Mouse (Mus musculus): ENCODE results near the gene Cntnap1. TPM values are rescaled to one million over a fixed set of nuclear protein-coding genes. Genes with fewer than 3 reads are reported as not detected.

Cntnap1 gene
- polyA plus RNA-seq, 1 experiment from 2014 or later = 1.1 TPM

DNA sequence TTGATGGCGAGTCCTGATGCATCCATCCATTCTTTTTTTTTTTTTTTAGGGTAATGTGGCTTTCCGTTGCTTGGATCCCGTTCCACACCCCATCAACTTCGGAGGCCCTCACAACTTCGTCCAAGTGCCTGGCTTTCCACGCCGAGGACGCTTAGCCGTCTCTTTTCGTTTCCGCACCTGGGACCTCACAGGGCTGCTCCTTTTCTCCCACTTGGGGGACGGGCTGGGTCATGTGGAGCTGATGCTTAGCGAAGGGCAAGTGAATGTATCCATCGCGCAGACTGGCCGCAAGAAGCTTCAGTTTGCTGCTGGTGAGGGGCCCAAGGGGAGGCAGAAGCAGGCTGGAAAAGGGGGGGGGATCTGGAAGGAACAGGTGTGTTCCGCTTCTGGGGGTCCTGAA is 9.9 kb downstream of the Cntnap1 start:
- Histone ChIP-seq H3K36me3 (ENCODE audit: control insufficient read depth, insufficient read depth, low read length) (no peaks in the 10 kb centered on the region), H3K27me3 (ENCODE audit: control insufficient read depth, insufficient read depth, low read depth, low read length) (peaks cover 24% of the 10 kb centered on the region), H3K9ac (ENCODE audit: low read length) (no peak overlapping the region), H3K4me1 (replicated peaks; ENCODE audit: control insufficient read depth, insufficient read depth, low read length) (peaks cover 4% of the 10 kb centered on the region), H3K27ac (ENCODE audit: low read length) (no peak overlapping the region), H3K4me3 (ENCODE audit: low read length) (no peak overlapping the region), H3K9me3 (ENCODE audit: control insufficient read depth, low read length) (no peaks in the 10 kb centered on the region), H3K4me2 (ENCODE audit: low read depth, low read length) (no peak overlapping the region)
- WGBS = 46% methylated on average over 17 of the region's 17 CpGs
- no peak for ATAC-seq (ENCODE audit: low read depth)

DNA sequence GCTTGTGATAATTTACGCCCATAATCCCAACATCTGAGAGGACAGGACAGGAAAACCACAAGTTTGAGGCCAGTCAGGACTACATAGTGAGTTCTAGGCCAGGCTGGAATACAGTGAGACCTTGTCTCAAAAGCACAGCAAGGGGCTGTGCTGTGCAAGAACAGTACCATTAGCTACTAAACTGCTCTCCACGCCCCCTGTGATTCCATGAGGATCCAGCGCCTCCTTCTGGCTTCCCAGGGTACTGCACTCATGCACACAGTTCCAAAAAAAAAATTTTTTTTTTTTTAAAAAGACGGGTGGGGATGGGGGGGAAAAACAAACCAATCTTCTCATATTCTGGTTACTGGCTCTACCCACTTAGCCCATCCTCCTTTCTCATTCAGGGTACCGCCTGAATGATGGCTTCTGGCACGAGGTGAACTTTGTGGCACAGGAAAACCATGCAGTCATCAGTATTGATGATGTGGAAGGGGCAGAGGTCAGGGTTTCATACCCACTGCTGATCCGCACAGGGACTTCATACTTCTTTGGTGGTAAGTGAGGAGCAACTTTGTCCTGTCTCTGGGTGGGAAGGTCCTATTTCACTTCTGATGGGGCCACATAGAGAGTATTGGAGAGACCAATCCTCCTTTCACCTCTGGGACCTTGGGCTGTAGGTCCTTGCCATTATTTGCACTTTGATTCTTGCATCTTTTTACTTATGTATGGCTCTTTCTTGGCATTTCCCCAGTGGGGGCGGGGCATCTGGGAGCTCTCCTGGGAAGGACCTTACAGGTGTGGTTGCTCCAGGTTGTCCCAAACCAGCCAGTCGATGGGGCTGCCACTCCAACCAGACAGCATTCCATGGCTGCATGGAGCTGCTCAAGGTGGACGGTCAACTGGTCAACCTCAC is 10.8 kb downstream of the Cntnap1 start:
- no peaks in the 10 kb centered on the region for H3K36me3 ChIP-seq (ENCODE audit: control insufficient read depth, insufficient read depth, low read length)
- peaks cover 19% of the 10 kb centered on the region for H3K27me3 ChIP-seq (ENCODE audit: control insufficient read depth, insufficient read depth, low read depth, low read length)
- no peak overlapping the region for H3K9ac ChIP-seq (ENCODE audit: low read length)
- no peaks in the 10 kb centered on the region for H3K9me3 ChIP-seq (ENCODE audit: control insufficient read depth, low read length)
- H3K4me2 ChIP-seq (ENCODE audit: low read depth, low read length) = no peak overlapping the region
- no peak overlapping the region for H3K4me3 ChIP-seq (ENCODE audit: low read length)
- H3K4me1 ChIP-seq (replicated peaks; ENCODE audit: control insufficient read depth, insufficient read depth, low read length) = no peaks in the 10 kb centered on the region
- ATAC-seq (ENCODE audit: low read depth) = no peak
- 35% methylated on average over 10 of the region's 10 CpGs for WGBS
- no peak overlapping the region for H3K27ac ChIP-seq (ENCODE audit: low read length)

GRCm38 (mm10) chr11:101181961-101182360 is 11.6 kb downstream of the Cntnap1 start:
- Histone ChIP-seq H3K27me3 (ENCODE audit: control insufficient read depth, insufficient read depth, low read depth, low read length) (peaks cover 11% of the 10 kb centered on the region), H3K9ac (ENCODE audit: low read length) (no peak overlapping the region), H3K4me1 (replicated peaks; ENCODE audit: control insufficient read depth, insufficient read depth, low read length) (no peaks in the 10 kb centered on the region), H3K4me2 (ENCODE audit: low read depth, low read length) (no peak overlapping the region), H3K27ac (ENCODE audit: low read length) (no peak overlapping the region), H3K36me3 (ENCODE audit: control insufficient read depth, insufficient read depth, low read length) (no peaks in the 10 kb centered on the region), H3K9me3 (ENCODE audit: control insufficient read depth, low read length) (no peaks in the 10 kb centered on the region), H3K4me3 (ENCODE audit: low read length) (no peak overlapping the region)
- ATAC-seq (ENCODE audit: low read depth) = no peak
- 87% methylated on average over 11 of the region's 11 CpGs for WGBS

DNA sequence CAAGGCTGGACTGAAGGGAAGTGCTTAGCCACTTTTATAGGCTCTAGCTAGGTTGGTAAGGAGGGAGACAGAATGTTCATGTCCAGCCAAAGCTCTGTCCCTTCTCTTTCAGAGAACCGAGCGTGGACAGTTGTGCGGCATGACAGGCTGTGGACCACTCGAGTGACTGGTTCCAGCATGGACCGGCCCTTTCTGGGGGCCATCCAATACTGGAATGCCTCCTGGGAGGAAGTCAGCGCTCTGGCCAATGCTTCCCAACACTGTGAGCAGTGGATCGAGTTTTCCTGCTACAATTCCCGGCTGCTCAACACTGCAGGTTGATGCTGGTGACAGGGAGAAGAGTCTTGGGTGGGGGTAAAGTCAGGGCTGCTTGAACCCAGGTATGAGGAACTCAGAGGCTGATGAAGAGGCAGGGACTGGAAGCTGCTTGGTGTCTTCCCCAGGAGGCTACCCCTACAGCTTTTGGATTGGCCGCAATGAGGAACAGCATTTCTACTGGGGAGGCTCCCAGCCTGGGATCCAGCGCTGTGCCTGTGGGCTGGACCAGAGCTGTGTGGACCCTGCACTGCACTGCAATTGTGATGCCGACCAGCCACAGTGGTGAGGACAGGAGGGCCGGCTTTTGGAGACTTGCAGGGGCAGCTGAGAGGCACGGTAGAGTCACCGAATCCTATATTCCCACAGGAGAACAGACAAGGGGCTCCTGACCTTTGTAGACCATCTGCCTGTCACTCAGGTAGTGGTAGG is 12.6 kb downstream of the Cntnap1 start:
- no peaks in the 10 kb centered on the region for H3K9me3 ChIP-seq (ENCODE audit: control insufficient read depth, low read length)
- H3K27me3 ChIP-seq (ENCODE audit: control insufficient read depth, insufficient read depth, low read depth, low read length) = peaks cover 7% of the 10 kb centered on the region
- H3K4me1 ChIP-seq (replicated peaks; ENCODE audit: control insufficient read depth, insufficient read depth, low read length) = no peaks in the 10 kb centered on the region
- no peak for ATAC-seq (ENCODE audit: low read depth)
- H3K4me3 ChIP-seq (ENCODE audit: low read length) = no peak overlapping the region
- WGBS = 70% methylated on average over 14 of the region's 14 CpGs
- H3K9ac ChIP-seq (ENCODE audit: low read length) = no peak overlapping the region
- no peak overlapping the region for H3K27ac ChIP-seq (ENCODE audit: low read length)
- no peaks in the 10 kb centered on the region for H3K36me3 ChIP-seq (ENCODE audit: control insufficient read depth, insufficient read depth, low read length)
- no peak overlapping the region for H3K4me2 ChIP-seq (ENCODE audit: low read depth, low read length)

GRCm38 (mm10) chr11:101184984-101185383 is 14.7 kb downstream of the Cntnap1 start:
- Histone ChIP-seq H3K9ac (ENCODE audit: low read length) (no peak overlapping the region), H3K27me3 (ENCODE audit: control insufficient read depth, insufficient read depth, low read depth, low read length) (no peaks in the 10 kb centered on the region), H3K27ac (ENCODE audit: low read length) (no peak overlapping the region), H3K4me1 (replicated peaks; ENCODE audit: control insufficient read depth, insufficient read depth, low read length) (peaks cover 11% of the 10 kb centered on the region), H3K4me3 (ENCODE audit: low read length) (no peak overlapping the region), H3K4me2 (ENCODE audit: low read depth, low read length) (no peak overlapping the region), H3K36me3 (ENCODE audit: control insufficient read depth, insufficient read depth, low read length) (no peaks in the 10 kb centered on the region), H3K9me3 (ENCODE audit: control insufficient read depth, low read length) (no peaks in the 10 kb centered on the region)
- ATAC-seq (ENCODE audit: low read depth) = no peak
- 86% methylated on average over 12 of the region's 12 CpGs for WGBS

GRCm38 (mm10) chr11:101185441-101185840 is 15.1 kb downstream of the Cntnap1 start:
- no peak overlapping the region for H3K9ac ChIP-seq (ENCODE audit: low read length)
- no peak for ATAC-seq (ENCODE audit: low read depth)
- H3K4me3 ChIP-seq (ENCODE audit: low read length) = no peak overlapping the region
- H3K4me1 ChIP-seq (replicated peaks; ENCODE audit: control insufficient read depth, insufficient read depth, low read length) = peaks cover 16% of the 10 kb centered on the region
- no peaks in the 10 kb centered on the region for H3K36me3 ChIP-seq (ENCODE audit: control insufficient read depth, insufficient read depth, low read length)
- 90% methylated on average over 4 of the region's 4 CpGs for WGBS
- no peak overlapping the region for H3K27ac ChIP-seq (ENCODE audit: low read length)
- H3K4me2 ChIP-seq (ENCODE audit: low read depth, low read length) = no peak overlapping the region
- H3K27me3 ChIP-seq (ENCODE audit: control insufficient read depth, insufficient read depth, low read depth, low read length) = no peaks in the 10 kb centered on the region
- no peaks in the 10 kb centered on the region for H3K9me3 ChIP-seq (ENCODE audit: control insufficient read depth, low read length)

DNA sequence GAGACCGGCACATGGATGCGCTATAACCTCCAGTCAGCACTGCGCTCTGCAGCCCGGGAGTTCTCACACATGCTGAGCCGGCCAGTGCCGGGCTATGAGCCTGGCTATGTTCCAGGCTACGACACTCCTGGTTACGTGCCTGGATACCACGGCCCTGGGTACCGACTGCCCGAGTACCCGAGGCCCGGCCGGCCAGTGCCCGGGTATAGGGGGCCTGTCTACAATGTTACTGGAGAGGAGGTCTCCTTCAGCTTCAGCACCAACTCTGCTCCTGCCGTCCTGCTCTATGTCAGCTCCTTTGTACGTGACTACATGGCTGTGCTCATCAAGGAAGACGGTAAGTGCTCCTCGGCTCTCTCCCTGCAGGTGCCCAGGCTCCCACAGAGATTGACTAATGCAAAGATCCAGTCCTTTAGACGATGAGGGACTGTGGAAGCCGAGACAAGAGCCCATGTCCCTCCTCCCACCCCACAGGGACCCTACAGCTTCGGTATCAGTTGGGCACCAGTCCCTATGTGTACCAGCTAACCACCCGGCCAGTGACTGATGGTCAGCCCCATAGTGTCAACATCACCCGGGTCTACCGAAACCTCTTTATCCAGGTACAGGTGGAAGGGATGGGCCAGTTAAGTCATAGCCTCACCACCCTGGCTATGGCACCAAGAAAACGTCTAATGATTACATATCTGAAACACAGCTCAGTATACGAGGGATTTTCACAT is 16.4 kb downstream of the Cntnap1 start:
- Histone ChIP-seq H3K9me3 (ENCODE audit: control insufficient read depth, low read length) (no peaks in the 10 kb centered on the region), H3K36me3 (ENCODE audit: control insufficient read depth, insufficient read depth, low read length) (no peaks in the 10 kb centered on the region), H3K27me3 (ENCODE audit: control insufficient read depth, insufficient read depth, low read depth, low read length) (no peaks in the 10 kb centered on the region), H3K9ac (ENCODE audit: low read length) (no peak overlapping the region), H3K4me2 (ENCODE audit: low read depth, low read length) (no peak overlapping the region), H3K27ac (ENCODE audit: low read length) (no peak overlapping the region), H3K4me3 (ENCODE audit: low read length) (no peak overlapping the region), H3K4me1 (replicated peaks; ENCODE audit: control insufficient read depth, insufficient read depth, low read length) (peaks cover 22% of the 10 kb centered on the region)
- ATAC-seq (ENCODE audit: low read depth) = no peak
- WGBS = 80% methylated on average over 27 of the region's 27 CpGs

DNA sequence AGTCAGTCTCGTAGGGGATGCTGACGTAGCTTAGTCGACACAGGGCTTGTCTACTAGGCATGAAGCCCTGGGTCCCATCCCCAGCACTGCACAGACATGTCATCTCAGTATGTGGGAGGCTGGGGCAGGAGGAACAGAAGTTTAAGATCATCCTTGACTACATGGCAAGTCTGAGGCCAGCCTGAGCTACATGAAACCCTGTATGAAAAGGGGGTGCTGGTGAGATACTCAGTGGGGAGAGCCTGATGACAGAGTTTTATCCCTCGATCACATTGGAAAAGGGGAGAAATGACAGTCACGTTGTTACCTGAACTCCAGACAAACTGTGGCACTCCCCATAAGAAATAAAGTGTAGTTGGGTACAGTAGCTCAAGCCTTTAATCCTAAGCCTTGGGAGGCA is 17.2 kb downstream of the Cntnap1 start:
- H3K9me3 ChIP-seq (ENCODE audit: control insufficient read depth, low read length) = no peaks in the 10 kb centered on the region
- no peak overlapping the region for H3K4me3 ChIP-seq (ENCODE audit: low read length)
- 93% methylated on average over 5 of the region's 5 CpGs for WGBS

More for the DNA sequence above, 17.2 kb downstream of the Cntnap1 start:
- Histone ChIP-seq H3K27me3 (ENCODE audit: control insufficient read depth, insufficient read depth, low read depth, low read length) (no peaks in the 10 kb centered on the region), H3K4me2 (ENCODE audit: low read depth, low read length) (no peak overlapping the region), H3K27ac (ENCODE audit: low read length) (no peak overlapping the region), H3K36me3 (ENCODE audit: control insufficient read depth, insufficient read depth, low read length) (no peaks in the 10 kb centered on the region), H3K9ac (ENCODE audit: low read length) (no peak overlapping the region), H3K4me1 (replicated peaks; ENCODE audit: control insufficient read depth, insufficient read depth, low read length) (peaks cover 22% of the 10 kb centered on the region)
- no peak for ATAC-seq (ENCODE audit: low read depth)

Measured in lung, embryonic 16.5 days (tissue).